Mouse (Mus musculus) heart, embryonic 13.5 days (tissue): Measurements from ENCODE around the gene Gm17660. TPM values are rescaled to one million over a fixed set of nuclear protein-coding genes. Genes with fewer than 3 reads are reported as not detected.

Source experiments
- ATAC-seq: fragments of 200-750 bp; cut with Nextera tagmentation; 2 replicates; pipeline ENCODE4 v1.8.0; 2017; ENCODE audit warnings: moderate TSS enrichment; ENCODE audit not compliant: insufficient number of reproducible peaks, low FRiP score, low TSS enrichment; ENCODE audit errors: extremely low read depth
- H3K27ac ChIP-seq: fragments of 300-500 bp; sonication (generic); replicated peaks from 2 replicates; pipeline ENCODE4 v1.5.1; 2015; ENCODE audit warnings: moderate library complexity, mild to moderate bottlenecking, inconsistent platforms
- H3K27me3 ChIP-seq: fragments of 300-500 bp; sonication (generic); replicated peaks from 2 replicates; pipeline ENCODE4 v1.6.1; 2015; ENCODE audit warnings: mild to moderate bottlenecking, inconsistent platforms
- H3K36me3 ChIP-seq: fragments of 300-500 bp; sonication (generic); 2 replicates; pipeline ENCODE4 v1.6.1; 2015; ENCODE audit warnings: mild to moderate bottlenecking, inconsistent platforms
- H3K4me1 ChIP-seq: fragments of 300-500 bp; sonication (generic); 2 replicates; pipeline ENCODE4 v1.6.1; 2015; ENCODE audit warnings: inconsistent platforms
- H3K4me2 ChIP-seq: fragments of 300-500 bp; sonication (generic); 2 replicates; pipeline ENCODE4 v1.6.1; 2015; ENCODE audit warnings: inconsistent platforms, mild to moderate bottlenecking, moderate library complexity
- H3K4me3 ChIP-seq: fragments of 300-500 bp; sonication (generic); 2 replicates; pipeline ENCODE4 v1.5.1; 2015; ENCODE audit warnings: moderate library complexity, mild to moderate bottlenecking, inconsistent platforms
- H3K9ac ChIP-seq: fragments of 300-500 bp; sonication (generic); 2 replicates; pipeline ENCODE4 v1.6.1; 2015; ENCODE audit warnings: inconsistent platforms, mild to moderate bottlenecking, moderate library complexity
- H3K9me3 ChIP-seq: fragments of 300-500 bp; sonication (generic); 2 replicates; pipeline ENCODE4 v1.6.1; 2016; ENCODE audit warnings: inconsistent platforms
- WGBS: fragments of 180-500 bp; shearing (Covaris S2); methylation state at CpG from one replicate; pipeline ENCODE4 v1.1.7; 2015; ENCODE audit warnings: mixed read lengths; 5-methylcytosine and 5-hydroxymethylcytosine counted together
- polyA plus RNA-seq: library from polyadenylated mRNA; unstranded; fragments of >200 nt; fragmentation: Nextera tagmentation; extraction: Ambion mirVana; gene quantifications from 2 replicates; pipeline ENCODE4 v1.2.1, GENCODE M21; 2015

Gm17660 gene
- polyA plus RNA-seq, 1 experiment from 2014 or later = not detected

DNA sequence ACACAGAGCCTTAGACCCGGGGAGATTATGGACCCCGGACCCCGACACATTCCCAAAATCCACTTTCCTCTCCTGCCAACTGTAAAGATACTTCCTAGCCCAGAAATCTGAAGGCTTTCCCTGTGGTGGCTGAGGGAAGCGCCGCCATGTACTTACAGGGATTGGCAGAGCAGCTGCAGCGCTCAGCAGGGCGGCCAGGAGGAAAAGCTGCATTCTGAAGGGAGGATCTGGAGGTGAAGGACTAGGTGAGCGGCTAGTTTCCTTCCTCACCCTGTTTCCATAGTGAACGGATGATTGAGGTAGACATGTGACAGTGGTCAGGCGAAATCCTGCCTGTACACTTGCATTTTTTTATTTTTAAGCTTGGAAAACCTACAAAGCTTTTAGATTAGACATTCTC is 1.0 kb downstream of the Gm17660 start:
- no peak for ATAC-seq
- H3K36me3 ChIP-seq = no peaks in the 10 kb centered on the region; the same call in 1 of the 2 replicates
- H3K9ac ChIP-seq = peak overlapping the region; percentile 12; the same call in 1 of the 2 replicates
- H3K4me1 ChIP-seq = peaks cover 17% of the 10 kb centered on the region
- H3K4me2 ChIP-seq = 0 out of 2 replicates have a peak overlapping the region, but pooled peaks have one; percentile 0
- no peak overlapping the region for H3K27ac ChIP-seq
- no peaks in the 10 kb centered on the region for H3K9me3 ChIP-seq
- H3K27me3 ChIP-seq = peaks cover 9% of the 10 kb centered on the region; the same call in 1 of the 2 replicates
- 15% methylated on average over 10 of the region's 10 CpGs for WGBS
- H3K4me3 ChIP-seq = no peak overlapping the region

- ATAC-seq = no peak
- peaks cover 9% of the 10 kb centered on the region; the same call in 1 of the 2 replicates for H3K27me3 ChIP-seq
- 25% methylated on average over 12 of the region's 12 CpGs for WGBS
- H3K36me3 ChIP-seq = no peaks in the 10 kb centered on the region
- H3K4me2 ChIP-seq = peak overlapping the region; percentile 49
- H3K9me3 ChIP-seq = no peaks in the 10 kb centered on the region
- peak overlapping the region; percentile 19; the same call in 1 of the 2 replicates for H3K9ac ChIP-seq
- H3K4me3 ChIP-seq = no peak overlapping the region
- H3K27ac ChIP-seq = no peak overlapping the region
- H3K4me1 ChIP-seq = peaks cover 17% of the 10 kb centered on the region
Measured at GRCm38 (mm10) chr5:104074388-104074787, 3.0 kb downstream of the Gm17660 start.

DNA sequence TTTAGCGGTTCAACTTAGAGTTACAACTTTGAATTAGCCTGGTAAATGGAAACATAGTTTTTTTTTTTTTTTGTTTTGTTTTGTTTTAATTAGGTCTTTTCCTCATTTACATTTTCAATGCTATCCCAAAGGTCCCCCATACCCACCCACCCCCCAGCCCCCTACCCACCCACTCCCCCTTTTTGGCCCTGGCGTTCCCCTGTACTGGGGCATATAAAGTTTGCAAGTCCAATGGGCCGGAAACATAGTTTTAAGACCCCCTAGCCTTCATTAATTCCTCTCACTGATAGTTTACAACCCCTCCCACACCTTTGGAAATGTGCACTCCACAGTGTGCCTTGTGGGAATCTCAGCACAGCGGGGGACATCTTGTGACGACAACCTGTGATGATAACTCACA is 3.8 kb downstream of the Gm17660 start:
- Histone ChIP-seq H3K36me3 (no peaks in the 10 kb centered on the region), H3K9me3 (no peaks in the 10 kb centered on the region), H3K9ac (no peak overlapping the region), H3K4me1 (peaks cover 17% of the 10 kb centered on the region), H3K4me3 (no peak overlapping the region), H3K27me3 (peaks cover 9% of the 10 kb centered on the region; the same call in 1 of the 2 replicates), H3K27ac (no peak overlapping the region), H3K4me2 (no peak overlapping the region)
- peak; percentile 91 for ATAC-seq
- 73% methylated on average over 5 of the region's 5 CpGs for WGBS

DNA sequence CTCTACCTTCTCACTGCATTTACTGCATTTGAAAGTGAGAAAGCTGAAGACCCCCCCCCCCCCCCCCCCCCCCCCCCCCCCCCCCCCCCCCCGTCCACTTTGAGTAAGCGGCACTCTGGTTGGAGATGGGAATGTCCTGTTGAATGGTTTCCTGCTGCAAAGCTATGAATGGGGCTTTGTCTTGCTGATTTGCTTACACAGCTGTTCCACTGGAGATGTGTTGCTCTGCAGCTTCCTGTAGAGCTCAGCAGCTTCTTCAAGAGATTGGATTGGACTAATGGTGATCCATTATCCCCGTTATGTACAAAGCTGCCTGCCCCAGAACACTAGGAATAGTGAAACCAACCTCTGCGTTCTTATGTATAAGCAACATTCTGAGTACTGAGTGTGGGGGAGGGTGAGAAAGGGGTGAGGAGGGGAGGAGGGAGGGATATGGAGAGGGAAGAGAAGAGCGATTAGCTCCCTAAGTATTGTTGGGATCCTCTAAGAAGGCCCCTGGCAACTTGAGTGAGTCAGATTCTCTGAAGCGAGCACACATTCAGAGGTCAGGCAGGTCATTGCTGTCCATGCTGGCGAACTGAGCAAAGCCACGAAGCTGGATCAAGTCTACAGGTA is 5.0 kb downstream of the Gm17660 start:
- WGBS = 25% methylated on average over 7 of the region's 8 CpGs
- H3K4me3 ChIP-seq = no peak overlapping the region
- H3K27ac ChIP-seq = peak overlapping the region; percentile 76
- ATAC-seq = peak; percentile 95
- no peaks in the 10 kb centered on the region for H3K36me3 ChIP-seq
- peaks cover 9% of the 10 kb centered on the region; the same call in 1 of the 2 replicates for H3K27me3 ChIP-seq
- H3K4me2 ChIP-seq = peak overlapping the region; percentile 33
- peak overlapping the region; percentile 37; the same call in 1 of the 2 replicates for H3K9ac ChIP-seq
- no peaks in the 10 kb centered on the region for H3K9me3 ChIP-seq
- H3K4me1 ChIP-seq = peaks cover 17% of the 10 kb centered on the region

DNA sequence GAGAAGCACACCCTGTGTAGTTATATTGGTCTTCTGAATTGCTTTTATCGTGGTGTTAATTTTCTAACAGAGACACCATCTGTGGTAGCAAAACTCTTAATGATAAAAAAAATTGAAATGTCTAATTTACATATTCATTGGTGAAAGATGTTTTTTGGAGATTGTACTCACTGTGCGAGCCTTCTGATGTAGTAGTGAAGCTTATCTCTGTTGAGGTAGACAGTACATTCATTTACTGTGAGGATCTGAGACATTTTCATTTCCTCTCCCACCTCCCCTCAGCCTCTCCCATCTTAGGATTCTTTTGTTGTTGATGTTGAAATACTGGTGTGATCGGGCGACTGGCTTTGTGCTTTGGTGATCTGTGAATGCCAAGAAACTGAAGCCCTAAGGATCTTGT is 6.4 kb downstream of the Gm17660 start:
- WGBS = 68% methylated on average over 4 of the region's 4 CpGs
- Histone ChIP-seq H3K27me3 (peaks cover 9% of the 10 kb centered on the region; the same call in 1 of the 2 replicates), H3K4me2 (no peak overlapping the region), H3K27ac (no peak overlapping the region), H3K36me3 (no peaks in the 10 kb centered on the region), H3K9me3 (no peaks in the 10 kb centered on the region), H3K9ac (no peak overlapping the region), H3K4me1 (peaks cover 7% of the 10 kb centered on the region), H3K4me3 (no peak overlapping the region)
- ATAC-seq = no peak

GRCm38 (mm10) chr5:104068751-104069150 is 8.7 kb downstream of the Gm17660 start:
- H3K9ac ChIP-seq = no peak overlapping the region
- no peaks in the 10 kb centered on the region for H3K27me3 ChIP-seq
- no peak overlapping the region for H3K4me2 ChIP-seq
- no peak for ATAC-seq
- H3K36me3 ChIP-seq = peaks cover 12% of the 10 kb centered on the region
- H3K9me3 ChIP-seq = no peaks in the 10 kb centered on the region
- peaks cover 7% of the 10 kb centered on the region for H3K4me1 ChIP-seq
- H3K4me3 ChIP-seq = no peak overlapping the region
- 83% methylated on average over 7 of the region's 7 CpGs for WGBS
- no peak overlapping the region for H3K27ac ChIP-seq

DNA sequence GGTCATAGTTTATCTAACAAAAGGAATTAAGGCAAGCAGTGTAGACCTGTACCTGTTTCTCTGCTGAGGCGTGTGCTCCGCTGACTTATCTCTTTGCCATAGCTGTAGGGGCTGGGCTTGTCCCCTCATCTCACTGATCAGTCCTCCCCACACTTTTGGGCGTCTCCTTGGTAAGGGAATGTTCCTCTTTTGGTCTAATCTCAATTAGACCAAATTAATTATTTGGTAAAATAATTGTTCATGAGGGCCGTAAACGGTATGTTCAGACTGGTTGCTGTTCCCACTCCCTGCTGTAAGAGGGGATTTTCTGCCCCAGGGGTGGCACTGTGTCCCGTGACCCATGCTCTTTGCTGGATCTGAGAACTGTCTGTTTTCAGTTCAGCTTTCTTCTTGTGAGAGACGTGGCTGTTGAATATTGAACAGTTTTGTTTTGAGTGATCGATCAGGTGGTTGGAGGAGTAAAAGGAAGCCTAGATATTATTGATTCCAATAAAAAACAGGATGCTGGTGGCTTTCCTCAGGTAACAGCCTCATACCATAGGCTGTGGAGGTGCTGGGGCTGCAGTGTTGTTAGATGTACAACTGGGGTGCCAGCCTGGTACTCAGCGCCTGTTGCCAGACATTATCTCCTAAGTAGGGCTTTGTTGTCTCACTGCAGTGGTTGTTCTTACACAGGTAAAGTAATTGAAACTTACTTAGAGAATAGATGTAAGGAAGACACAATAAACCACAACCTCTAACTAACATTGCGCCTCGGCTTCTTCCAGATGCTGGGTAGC is 14.4 kb downstream of the Gm17660 start:
- H3K9ac ChIP-seq = no peak overlapping the region
- peaks cover 69% of the 10 kb centered on the region for H3K36me3 ChIP-seq
- no peak overlapping the region for H3K4me2 ChIP-seq
- no peak overlapping the region for H3K4me3 ChIP-seq
- no peak overlapping the region for H3K27ac ChIP-seq
- no peaks in the 10 kb centered on the region for H3K9me3 ChIP-seq
- 85% methylated on average over 11 of the region's 11 CpGs for WGBS
- ATAC-seq = no peak
- no peaks in the 10 kb centered on the region for H3K27me3 ChIP-seq
- no peaks in the 10 kb centered on the region for H3K4me1 ChIP-seq

- no peaks in the 10 kb centered on the region for H3K27me3 ChIP-seq
- H3K27ac ChIP-seq = no peak overlapping the region
- H3K9me3 ChIP-seq = no peaks in the 10 kb centered on the region
- no peak overlapping the region for H3K4me3 ChIP-seq
- H3K4me1 ChIP-seq = no peaks in the 10 kb centered on the region
- 86% methylated on average over 13 of the region's 13 CpGs for WGBS
- no peak overlapping the region for H3K9ac ChIP-seq
- H3K36me3 ChIP-seq = peaks cover 73% of the 10 kb centered on the region
- no peak for ATAC-seq
- H3K4me2 ChIP-seq = no peak overlapping the region
Measured at GRCm38 (mm10) chr5:104061936-104062772, 15.3 kb downstream of the Gm17660 start.

DNA sequence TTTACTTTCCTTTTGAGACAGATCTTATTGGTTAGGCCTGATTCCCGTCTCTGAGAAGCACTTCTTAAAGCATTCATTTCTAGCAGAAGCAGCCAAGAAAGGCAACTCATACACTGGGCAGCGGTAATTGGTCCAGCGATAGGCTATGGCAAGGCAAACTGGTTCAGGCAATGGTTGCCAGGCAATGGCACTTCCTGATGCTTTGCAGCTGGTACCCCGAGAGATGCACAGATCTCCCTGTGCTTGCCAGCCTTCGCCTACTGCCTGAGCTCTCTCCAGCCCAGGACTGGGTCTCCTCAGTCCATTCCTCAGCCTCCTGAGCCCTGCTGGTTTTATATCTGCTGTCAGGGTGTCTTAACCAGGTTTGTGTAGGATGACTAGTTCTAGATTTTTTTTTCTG is 17.0 kb downstream of the Gm17660 start:
- Histone ChIP-seq H3K36me3 (peaks cover 86% of the 10 kb centered on the region), H3K9me3 (no peaks in the 10 kb centered on the region), H3K4me2 (no peak overlapping the region), H3K27ac (no peak overlapping the region), H3K27me3 (no peaks in the 10 kb centered on the region), H3K4me3 (no peak overlapping the region), H3K9ac (no peak overlapping the region), H3K4me1 (no peaks in the 10 kb centered on the region)
- 90% methylated on average over 5 of the region's 5 CpGs for WGBS
- no peak for ATAC-seq

GRCm38 (mm10) chr5:104059628-104060027 is 17.8 kb downstream of the Gm17660 start:
- 86% methylated on average over 9 of the region's 9 CpGs for WGBS
- H3K27ac ChIP-seq = no peak overlapping the region
- H3K27me3 ChIP-seq = no peaks in the 10 kb centered on the region
- no peak overlapping the region for H3K9ac ChIP-seq
- no peak for ATAC-seq
- peaks cover 87% of the 10 kb centered on the region for H3K36me3 ChIP-seq
- no peaks in the 10 kb centered on the region for H3K4me1 ChIP-seq
- no peak overlapping the region for H3K4me2 ChIP-seq
- H3K9me3 ChIP-seq = no peaks in the 10 kb centered on the region
- no peak overlapping the region for H3K4me3 ChIP-seq

DNA sequence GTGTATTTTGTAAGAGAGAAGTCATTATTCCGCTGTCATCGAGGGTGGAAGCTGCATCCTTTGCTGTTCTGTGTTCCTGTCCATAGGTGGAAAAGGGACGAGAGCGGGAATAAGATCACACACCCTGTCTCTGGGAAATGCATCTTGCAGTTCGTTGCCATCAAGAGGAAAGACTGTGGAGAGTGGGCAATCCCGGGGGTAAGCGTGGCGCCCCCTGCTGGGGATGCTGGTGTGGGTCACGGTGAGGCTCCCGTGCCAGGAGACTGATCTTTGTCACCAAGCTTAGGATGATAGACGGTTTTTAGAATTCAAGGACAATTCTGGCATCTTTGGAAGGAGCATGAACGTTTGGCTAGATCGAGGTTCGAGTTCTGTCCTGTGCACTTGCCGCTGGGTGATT is 19.4 kb downstream of the Gm17660 start:
- Histone ChIP-seq H3K4me3 (no peak overlapping the region), H3K36me3 (peaks cover 82% of the 10 kb centered on the region)
- whole genome bisulfite sequencing = 62% methylated on average over 15 of the region's 15 CpGs

More for the DNA sequence above, 19.4 kb downstream of the Gm17660 start:
- Histone ChIP-seq H3K9me3 (no peaks in the 10 kb centered on the region), H3K27me3 (no peaks in the 10 kb centered on the region), H3K9ac (no peak overlapping the region), H3K4me2 (no peak overlapping the region), H3K27ac (no peak overlapping the region), H3K4me1 (no peaks in the 10 kb centered on the region)
- no peak for ATAC-seq
